Mouse (Mus musculus): Measurements from ENCODE around the gene Tmem274.

DNA sequence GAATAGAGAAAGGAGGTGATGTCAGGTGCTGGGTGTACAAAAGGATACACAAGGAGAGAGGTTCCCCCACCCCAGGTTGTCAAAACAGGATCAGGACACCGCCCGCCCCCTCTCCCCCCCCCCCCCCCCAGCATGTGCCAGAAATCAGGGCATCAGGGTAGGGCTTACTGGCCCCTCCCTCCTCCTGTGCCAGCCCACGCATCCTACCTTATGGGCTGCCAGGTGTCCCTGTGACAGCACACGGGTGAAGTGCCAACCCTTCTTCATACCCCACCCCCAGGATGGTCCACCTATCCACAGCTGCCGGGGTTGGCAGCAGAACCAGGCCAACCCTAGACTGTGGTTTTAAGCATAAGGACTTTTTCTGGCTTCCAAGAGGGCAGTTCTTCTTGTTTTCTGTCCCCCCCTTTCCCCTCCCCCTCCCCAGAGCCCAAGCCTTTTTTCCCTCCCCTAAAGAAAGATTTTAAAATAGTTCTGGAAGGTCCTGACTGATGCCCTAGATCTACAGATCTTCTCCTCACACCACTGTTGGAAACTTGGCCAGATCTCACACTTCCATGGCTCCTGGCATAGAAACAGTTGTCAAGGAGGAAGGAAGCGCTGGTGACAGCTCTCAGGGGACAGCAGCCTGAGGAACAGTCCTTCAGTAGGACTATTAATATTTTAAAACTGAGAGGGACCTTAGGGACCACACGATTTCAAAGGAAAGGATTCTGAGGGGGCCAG lies 15.4 kb upstream of the Tmem274 start:
- TF ChIP-seq CTCF (IDR thresholded peaks at IDR 0.05; ENCODE audit: low read depth): no peak
- TF ChIP-seq EP300 (IDR thresholded peaks at IDR 0.05; ENCODE audit: low read depth): no peak

Measured in liver, postnatal 0 days (tissue).